ENCODE assay signal across 13 mouse cellular contexts in the genomic region with DNA sequence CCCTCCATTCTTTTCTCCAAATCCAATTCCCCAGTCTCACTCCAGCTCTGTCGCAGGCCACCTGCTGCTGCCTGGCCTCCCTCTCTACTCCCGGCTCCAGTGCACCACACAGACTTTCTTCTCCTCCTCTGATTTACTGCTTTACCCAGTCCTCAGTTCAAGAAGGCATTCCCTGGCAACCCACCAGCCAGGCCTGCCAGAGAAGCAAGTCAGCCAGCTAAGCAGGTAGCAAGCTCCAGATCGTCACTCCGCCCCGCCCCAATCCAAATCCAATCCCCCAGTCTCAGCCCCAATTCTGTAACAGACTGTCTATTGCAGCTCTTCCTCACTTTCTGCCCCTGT. TPM values are rescaled to one million over a fixed set of nuclear protein-coding genes. Genes with fewer than 3 reads are reported as not detected.
A peak's percentile ranks its signal among the peaks of the same experiment; 100 is the strongest.
DNase-seq lines count a peak whose midpoint lies in the region; ATAC-seq and TF ChIP-seq lines count a peak whose summit lies in the region.
"Had no signal": no experiment of that assay in that cellular context is flagged by ENCODE, and none has a peak within 500 bp of the region (broad histone marks: within the 10 kb centered on the region; RNA-seq: fewer than 3 reads in every experiment).

No protein-coding gene starts in this region.

- H3K4me3 ChIP-seq in G1E (ENCODE audit: low read depth, low read length) = peak overlapping the region; percentile 11; the same call in 1 of the 2 replicates
- no peak overlapping the region for H3K4me3 ChIP-seq in limb, embryonic 10.5 days
- H3K4me3 ChIP-seq: embryonic facial prominence, embryonic 13.5 days; heart, embryonic 13.5 days; midbrain, embryonic 15.5 days had no signal

- no peak for TF ChIP-seq CTCF in G1E (IDR thresholded peaks at IDR 0.05; ENCODE audit: low read depth, low read length)

- H3K4me1 ChIP-seq in G1E (ENCODE audit: insufficient read depth, low read depth, low read length) = 0 out of 2 replicates have a peak, but pooled peaks cover 5% of the 10 kb centered on the region
- H3K4me1 ChIP-seq in limb, embryonic 10.5 days = no peaks in the 10 kb centered on the region
- H3K4me1 ChIP-seq: embryonic facial prominence, embryonic 13.5 days; heart, embryonic 13.5 days; midbrain, embryonic 15.5 days had no signal

- no peaks in the 10 kb centered on the region for H3K36me3 ChIP-seq in G1E (replicated peaks)
- H3K36me3 ChIP-seq in limb, embryonic 10.5 days = no peaks in the 10 kb centered on the region
- H3K36me3 ChIP-seq: embryonic facial prominence, embryonic 13.5 days; heart, embryonic 13.5 days; midbrain, embryonic 15.5 days had no signal

- no peak overlapping the region for H3K27ac ChIP-seq in limb, embryonic 10.5 days
- H3K27ac ChIP-seq: embryonic facial prominence, embryonic 13.5 days; heart, embryonic 13.5 days; midbrain, embryonic 15.5 days had no signal

- intact Hi-C loops in gastrocnemius, postnatal 36 days (cut with DNase I) = no loop called here

- 73% methylated on average over 5 of the region's 5 CpGs for WGBS in limb, embryonic 10.5 days

- peak; percentile 18 for DNase-seq in gastrocnemius, adult 18-20 months (ENCODE audit: low spot score)
- no peak for DNase-seq in gastrocnemius, postnatal 36 days
- no peak for DNase-seq in G1E (ENCODE audit: low spot score)
- peak; percentile 34 for DNase-seq in cerebellum, adult 8-10 months
- DNase-seq in kidney, adult 8-10 months = peak; percentile 35 to 52
- DNase-seq in yolk sac, embryonic 10.5 days (ENCODE audit: low spot score) = no peak
- no peak for DNase-seq in limb, embryonic 10.5 days (ENCODE audit: low spot score)
- no peak for DNase-seq in urinary bladder, adult 2 months (ENCODE audit: low spot score)
- DNase-seq: liver; lung, postnatal 10 days had no signal

- H3K27me3 ChIP-seq in G1E (ENCODE audit: insufficient read depth, low read length) = peaks cover 5% of the 10 kb centered on the region; the same call in 1 of the 2 replicates
- no peaks in the 10 kb centered on the region for H3K27me3 ChIP-seq in limb, embryonic 10.5 days (ENCODE audit: low read depth, poor library complexity, severe bottlenecking)
- H3K27me3 ChIP-seq: embryonic facial prominence, embryonic 13.5 days; midbrain, embryonic 15.5 days had no signal

- ATAC-seq in G1E (ENCODE audit: extremely low read depth, insufficient number of reproducible peaks, low FRiP score, poor library complexity, severe bottlenecking) = no peak
- ATAC-seq: midbrain, embryonic 15.5 days had no signal

- no peaks in the 10 kb centered on the region for H3K9me3 ChIP-seq in G1E (replicated peaks)
- no peaks in the 10 kb centered on the region for H3K9me3 ChIP-seq in limb, embryonic 10.5 days (replicated peaks)
- H3K9me3 ChIP-seq: embryonic facial prominence, embryonic 13.5 days; heart, embryonic 13.5 days; midbrain, embryonic 15.5 days had no signal

RNA-seq across cellular contexts. Expression of a gene that starts 23.2 kb away (rescaled TPM):
- total RNA-seq in gastrocnemius, adult 18-20 months (2021) = 100 to 1,000 TPM; 114 to 126 TPM
- total RNA-seq in gastrocnemius, postnatal 36 days (2021) = 100 to 1,000 TPM in 1 of 2 experiments, 10 to 100 TPM in 1; 94.7 to 103 TPM
- total RNA-seq in G1E (2014; fragmentation: Nextera tagmentation) (400 and 537 TPM in 2 replicates), G1E (2017) (168 and 207 TPM in 2 replicates)
- polyA plus RNA-seq in G1E (2012) = 18.8 and 20.9 TPM in 2 replicates
- 55.1 and 64.3 TPM in 2 replicates for polyA plus RNA-seq in limb, embryonic 10.5 days (2016; fragmentation: Nextera tagmentation; extraction: Ambion mirVana)
- 37.9 and 53.0 TPM in 2 replicates for polyA plus RNA-seq in urinary bladder, adult 2 months (2012; rRNA removed)

Comparison
In these comparisons a context has a peak if more than half of its experiments do, and no peak if none do; other contexts are left out.
1. DNase-seq: peak in gastrocnemius, adult 18-20 months (single experiment), cerebellum, adult 8-10 months (single experiment) and kidney, adult 8-10 months (2 of 2); none in gastrocnemius, postnatal 36 days (0 of 2), G1E (single experiment), yolk sac, embryonic 10.5 days (single experiment), limb, embryonic 10.5 days (single experiment) and urinary bladder, adult 2 months (single experiment).